Mouse (Mus musculus) intestine, embryonic 15.5 days (tissue): ENCODE results near the gene Ano3. TPM values are rescaled to one million over a fixed set of nuclear protein-coding genes. Genes with fewer than 3 reads are reported as not detected.

Experiments
- ATAC-seq: fragments of 200-750 bp; cut with Nextera tagmentation; 2 replicates; pipeline ENCODE4 v1.8.0; 2017; ENCODE audit warnings: moderate TSS enrichment, moderate library complexity
- H3K27ac ChIP-seq: fragments of 300-500 bp; sonication (generic); 2 replicates; pipeline ENCODE4 v1.5.1; 2015; ENCODE audit warnings: mild to moderate bottlenecking, inconsistent platforms
- H3K27me3 ChIP-seq: fragments of 300-500 bp; sonication (generic); replicated peaks from 2 replicates; pipeline ENCODE4 v1.6.1; 2015; ENCODE audit warnings: inconsistent platforms
- H3K36me3 ChIP-seq: fragments of 300-500 bp; sonication (generic); 2 replicates; pipeline ENCODE4 v1.6.1; 2015; ENCODE audit warnings: inconsistent platforms
- H3K4me1 ChIP-seq: fragments of 300-500 bp; sonication (generic); replicated peaks from 2 replicates; pipeline ENCODE4 v1.6.1; 2015; ENCODE audit warnings: inconsistent platforms
- H3K4me2 ChIP-seq: fragments of 300-500 bp; sonication (generic); replicated peaks from 2 replicates; pipeline ENCODE4 v1.6.1; 2015; ENCODE audit warnings: mild to moderate bottlenecking, inconsistent platforms
- H3K4me3 ChIP-seq: fragments of 300-500 bp; sonication (generic); replicated peaks from 2 replicates; pipeline ENCODE4 v1.5.1; 2015; ENCODE audit warnings: inconsistent platforms
- H3K9ac ChIP-seq: fragments of 300-500 bp; sonication (generic); 2 replicates; pipeline ENCODE4 v1.6.1; 2015; ENCODE audit warnings: inconsistent platforms
- H3K9me3 ChIP-seq: fragments of 300-500 bp; sonication (generic); 2 replicates; pipeline ENCODE4 v1.6.1; 2016; ENCODE audit warnings: inconsistent platforms
- WGBS: fragments of 180-500 bp; shearing (Covaris S2); methylation state at CpG from one replicate; pipeline ENCODE4 v1.1.7; 2015; 5-methylcytosine and 5-hydroxymethylcytosine counted together
- polyA plus RNA-seq: library from polyadenylated mRNA; unstranded; fragments of >200 nt; fragmentation: Nextera tagmentation; extraction: Ambion mirVana; gene quantifications from 2 replicates; pipeline ENCODE4 v1.2.1, GENCODE M21; 2015

Gene Ano3
- polyA plus RNA-seq, 1 experiment from 2014 or later = 0.10 TPM

GRCm38 (mm10) chr2:110795433-110795832, 155.3 kb downstream of the Ano3 start:
- H3K4me1 ChIP-seq = no peaks in the 10 kb centered on the region
- WGBS = 75% methylated on average over 3 of the region's 3 CpGs
- no peak overlapping the region for H3K4me3 ChIP-seq
- no peaks in the 10 kb centered on the region for H3K27me3 ChIP-seq
- H3K4me2 ChIP-seq = no peak overlapping the region
- ATAC-seq = no peak
- H3K36me3 ChIP-seq = no peaks in the 10 kb centered on the region
- H3K27ac ChIP-seq = no peak overlapping the region
- no peaks in the 10 kb centered on the region for H3K9me3 ChIP-seq
- no peak overlapping the region for H3K9ac ChIP-seq

- Histone ChIP-seq H3K9me3 (no peaks in the 10 kb centered on the region), H3K4me3 (no peak overlapping the region), H3K4me1 (no peaks in the 10 kb centered on the region), H3K27ac (no peak overlapping the region), H3K9ac (no peak overlapping the region), H3K4me2 (no peak overlapping the region), H3K36me3 (no peaks in the 10 kb centered on the region), H3K27me3 (no peaks in the 10 kb centered on the region)
- WGBS = 82% methylated on average over 3 of the region's 3 CpGs
- ATAC-seq = no peak
Measured at GRCm38 (mm10) chr2:110787396-110787795, 163.3 kb downstream of the Ano3 start.

- no peaks in the 10 kb centered on the region for H3K27me3 ChIP-seq
- H3K36me3 ChIP-seq = no peaks in the 10 kb centered on the region
- H3K4me2 ChIP-seq = no peak overlapping the region
- ATAC-seq = no peak
- WGBS = 89% methylated on average over 2 of the region's 2 CpGs
- no peak overlapping the region for H3K9ac ChIP-seq
- no peaks in the 10 kb centered on the region for H3K9me3 ChIP-seq
- no peak overlapping the region for H3K4me3 ChIP-seq
- H3K27ac ChIP-seq = no peak overlapping the region
- H3K4me1 ChIP-seq = no peaks in the 10 kb centered on the region
Measured at GRCm38 (mm10) chr2:110759434-110759833, 191.3 kb downstream of the Ano3 start.

GRCm38 (mm10) chr2:110757556-110757955, 193.2 kb downstream of the Ano3 start:
- no peak for ATAC-seq
- H3K9ac ChIP-seq = no peak overlapping the region
- no peaks in the 10 kb centered on the region for H3K27me3 ChIP-seq
- no peaks in the 10 kb centered on the region for H3K9me3 ChIP-seq
- no peak overlapping the region for H3K4me2 ChIP-seq
- 74% methylated on average over 2 of the region's 2 CpGs for WGBS
- no peak overlapping the region for H3K27ac ChIP-seq
- no peak overlapping the region for H3K4me3 ChIP-seq
- H3K36me3 ChIP-seq = no peaks in the 10 kb centered on the region
- H3K4me1 ChIP-seq = no peaks in the 10 kb centered on the region

GRCm38 (mm10) chr2:110740493-110740892, 210.2 kb downstream of the Ano3 start:
- ATAC-seq = no peak
- Histone ChIP-seq H3K4me2 (no peak overlapping the region), H3K9me3 (no peaks in the 10 kb centered on the region), H3K27me3 (no peaks in the 10 kb centered on the region), H3K27ac (no peak overlapping the region), H3K4me3 (no peak overlapping the region), H3K4me1 (no peaks in the 10 kb centered on the region), H3K36me3 (no peaks in the 10 kb centered on the region), H3K9ac (no peak overlapping the region)
- 69% methylated on average over 1 of the region's 1 CpGs for WGBS

GRCm38 (mm10) chr2:110739781-110740180, 210.9 kb downstream of the Ano3 start:
- no peak overlapping the region for H3K4me3 ChIP-seq

GRCm38 (mm10) chr2:110737981-110738380, 212.7 kb downstream of the Ano3 start:
- Histone ChIP-seq H3K9ac (no peak overlapping the region), H3K4me3 (no peak overlapping the region), H3K27ac (no peak overlapping the region), H3K27me3 (no peaks in the 10 kb centered on the region), H3K9me3 (no peaks in the 10 kb centered on the region), H3K4me1 (no peaks in the 10 kb centered on the region), H3K4me2 (no peak overlapping the region), H3K36me3 (no peaks in the 10 kb centered on the region)
- ATAC-seq = no peak
- WGBS = 67% methylated on average over 2 of the region's 2 CpGs

More at GRCm38 (mm10) chr2:110739781-110740180, 210.9 kb downstream of the Ano3 start:
- WGBS = 83% methylated on average over 1 of the region's 1 CpGs
- Histone ChIP-seq H3K9ac (no peak overlapping the region), H3K9me3 (no peaks in the 10 kb centered on the region), H3K4me1 (no peaks in the 10 kb centered on the region), H3K27me3 (no peaks in the 10 kb centered on the region), H3K4me2 (no peak overlapping the region), H3K36me3 (no peaks in the 10 kb centered on the region), H3K27ac (no peak overlapping the region)
- no peak for ATAC-seq

GRCm38 (mm10) chr2:110737236-110737635, 213.5 kb downstream of the Ano3 start:
- 71% methylated on average over 4 of the region's 4 CpGs for WGBS
- Histone ChIP-seq H3K36me3 (no peaks in the 10 kb centered on the region), H3K9ac (no peak overlapping the region), H3K4me1 (no peaks in the 10 kb centered on the region), H3K27me3 (no peaks in the 10 kb centered on the region), H3K9me3 (no peaks in the 10 kb centered on the region), H3K27ac (no peak overlapping the region), H3K4me3 (no peak overlapping the region), H3K4me2 (no peak overlapping the region)
- no peak for ATAC-seq

- Histone ChIP-seq H3K9me3 (no peaks in the 10 kb centered on the region), H3K36me3 (no peaks in the 10 kb centered on the region), H3K4me2 (no peak overlapping the region), H3K4me3 (no peak overlapping the region), H3K27me3 (no peaks in the 10 kb centered on the region), H3K4me1 (no peaks in the 10 kb centered on the region), H3K27ac (no peak overlapping the region), H3K9ac (no peak overlapping the region)
- no peak for ATAC-seq
Measured at GRCm38 (mm10) chr2:110726106-110726505, 224.6 kb downstream of the Ano3 start.

GRCm38 (mm10) chr2:110722208-110722607, 228.5 kb downstream of the Ano3 start:
- no peak overlapping the region for H3K9ac ChIP-seq
- H3K4me1 ChIP-seq = no peaks in the 10 kb centered on the region
- no peaks in the 10 kb centered on the region for H3K9me3 ChIP-seq
- WGBS = 96% methylated on average over 1 of the region's 1 CpGs
- no peak for ATAC-seq
- H3K27ac ChIP-seq = no peak overlapping the region
- no peaks in the 10 kb centered on the region for H3K27me3 ChIP-seq
- H3K4me2 ChIP-seq = no peak overlapping the region
- no peaks in the 10 kb centered on the region for H3K36me3 ChIP-seq
- H3K4me3 ChIP-seq = no peak overlapping the region

GRCm38 (mm10) chr2:110721290-110721753, 229.4 kb downstream of the Ano3 start, which contains the start of gene Muc15:
TSS of gene Muc15 (plus strand) at chr2:110721340.
- H3K27ac ChIP-seq = no peak within 1 kb of the TSS
- no peak within 1 kb of the TSS for H3K4me2 ChIP-seq
- 34% methylated on average over 3 of the region's 3 CpGs for WGBS
- H3K27me3 ChIP-seq = no peaks in the 10 kb centered on the region
- H3K9ac ChIP-seq = no peak within 1 kb of the TSS
- H3K9me3 ChIP-seq = no peaks in the 10 kb centered on the region
- H3K36me3 ChIP-seq = no peaks in the 10 kb centered on the region
- peak; percentile 45; the same call in 1 of the 2 replicates for ATAC-seq
- no peaks in the 10 kb centered on the region for H3K4me1 ChIP-seq
- no peak within 1 kb of the TSS for H3K4me3 ChIP-seq

- H3K4me2 ChIP-seq = no peak overlapping the region
- H3K27ac ChIP-seq = no peak overlapping the region
- ATAC-seq = no peak
- no peaks in the 10 kb centered on the region for H3K27me3 ChIP-seq
- H3K4me1 ChIP-seq = no peaks in the 10 kb centered on the region
- H3K9ac ChIP-seq = no peak overlapping the region
- H3K9me3 ChIP-seq = no peaks in the 10 kb centered on the region
- H3K4me3 ChIP-seq = no peak overlapping the region
- H3K36me3 ChIP-seq = no peaks in the 10 kb centered on the region
Measured at GRCm38 (mm10) chr2:110719051-110719450, 231.7 kb downstream of the Ano3 start.

- no peaks in the 10 kb centered on the region for H3K36me3 ChIP-seq
- H3K4me3 ChIP-seq = no peak overlapping the region
- H3K27ac ChIP-seq = no peak overlapping the region
- H3K9ac ChIP-seq = no peak overlapping the region
- H3K4me1 ChIP-seq = no peaks in the 10 kb centered on the region
- no peaks in the 10 kb centered on the region for H3K27me3 ChIP-seq
- ATAC-seq = no peak
- no peak overlapping the region for H3K4me2 ChIP-seq
- H3K9me3 ChIP-seq = no peaks in the 10 kb centered on the region
- 67% methylated on average over 10 of the region's 10 CpGs for WGBS
Measured at GRCm38 (mm10) chr2:110710055-110710720, 240.5 kb downstream of the Ano3 start.
